Mouse (Mus musculus): ENCODE data around the gene Slc2a13.

Slc2a13 gene

DNA sequence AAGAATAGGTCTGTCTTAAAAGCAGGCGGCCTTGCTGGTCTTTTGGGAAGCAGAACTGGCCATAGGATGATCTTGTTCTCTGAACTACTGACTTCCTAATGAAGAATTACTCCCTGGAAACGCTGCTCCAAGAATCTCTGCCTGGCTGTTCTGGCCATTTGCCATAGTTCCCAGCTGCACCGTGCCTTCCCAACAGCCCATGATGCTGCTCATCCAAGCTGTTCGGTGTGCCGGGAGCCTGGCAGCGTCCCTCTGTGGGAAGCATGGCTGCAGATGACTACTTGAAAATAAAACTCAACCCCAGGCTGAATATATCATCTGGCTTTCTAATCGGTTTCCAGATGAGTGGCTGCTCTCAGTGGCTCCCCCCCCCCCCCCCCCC is 199.9 kb downstream of the Slc2a13 start:
- peak; percentile 9 for DNase-seq (ENCODE audit: low spot score)

- DNase-seq (ENCODE audit: low spot score) = no peak
These were observed 200.4 kb downstream of the Slc2a13 start for GRCm38 (mm10) chr15:91372464-91373202.

- no peak for DNase-seq (ENCODE audit: low spot score)
These were observed 201.1 kb downstream of the Slc2a13 start for GRCm38 (mm10) chr15:91371859-91372394.

DNA sequence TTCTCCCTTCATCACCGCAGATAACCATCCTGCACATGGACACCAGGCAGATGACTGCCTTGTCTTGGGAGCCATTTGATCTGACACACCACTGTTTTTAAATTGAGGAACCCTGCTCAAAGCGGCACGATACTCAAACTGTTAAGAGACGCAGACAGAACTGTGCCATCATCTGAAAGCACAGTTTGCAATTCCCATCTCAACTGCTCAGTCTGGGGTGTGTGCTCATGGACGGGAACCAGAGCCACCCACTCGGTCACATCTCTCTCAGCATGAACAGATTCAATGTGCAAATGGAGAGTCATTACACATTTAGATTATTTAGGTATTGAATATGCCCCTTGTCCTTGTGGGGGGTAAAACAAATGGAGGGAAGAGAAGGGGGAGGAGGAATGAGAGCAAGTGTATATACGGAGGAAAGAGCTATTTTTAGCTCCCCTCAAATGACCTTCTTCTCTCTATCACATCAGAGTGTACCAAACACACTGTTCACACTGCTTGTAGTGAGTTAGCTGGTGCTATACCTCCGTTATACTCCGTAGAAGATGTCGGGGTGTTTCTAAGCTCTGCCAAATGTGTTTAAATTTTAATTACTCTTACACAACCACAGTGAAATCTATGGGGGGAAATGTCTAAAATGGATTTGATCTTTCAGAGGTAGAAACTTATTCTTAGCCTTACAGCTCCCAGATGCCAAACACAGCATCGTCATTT is 203.2 kb downstream of the Slc2a13 start:
- no peak for DNase-seq (ENCODE audit: low spot score)

- no peak for DNase-seq (ENCODE audit: low spot score)
These were observed 212.6 kb downstream of the Slc2a13 start for GRCm38 (mm10) chr15:91360495-91360894.

DNA sequence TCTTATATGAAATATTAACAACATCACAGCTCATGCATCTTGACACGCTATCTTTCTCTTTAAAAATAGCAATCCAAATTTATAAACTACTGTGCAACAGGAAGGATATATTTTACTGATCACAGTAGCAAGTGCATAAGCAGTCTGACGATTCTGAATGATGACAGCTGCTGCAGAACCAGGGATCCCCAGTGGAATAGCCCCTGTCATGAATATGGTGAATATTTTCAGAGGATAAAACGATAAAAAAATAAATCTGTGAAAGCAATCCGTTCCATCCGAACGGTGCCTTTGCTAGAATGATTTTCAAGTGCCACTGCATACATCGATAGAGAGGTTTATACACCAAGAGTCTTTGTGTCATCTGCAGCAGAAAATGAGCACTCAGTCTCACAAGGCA is 222.1 kb downstream of the Slc2a13 start:
- DNase-seq (ENCODE audit: low spot score) = no peak

DNA sequence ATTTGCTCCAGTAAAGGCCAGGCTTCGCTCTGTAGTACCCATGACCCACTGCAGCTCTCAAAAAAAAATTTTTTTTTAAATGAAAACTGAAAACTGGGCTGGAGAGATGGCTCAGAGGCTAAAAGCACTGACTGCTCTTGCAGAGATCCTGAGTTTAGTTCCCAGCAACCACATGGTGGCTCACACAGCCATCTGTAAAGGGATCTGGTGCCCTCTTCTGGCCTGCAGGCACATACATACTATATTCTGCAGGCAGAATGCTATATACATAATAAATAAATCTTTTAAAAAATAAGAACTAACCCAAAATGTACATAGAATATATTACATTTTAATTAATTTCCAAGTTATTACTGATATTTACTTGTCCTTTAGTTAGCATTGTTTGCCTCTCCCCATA is 234.7 kb downstream of the Slc2a13 start:
- DNase-seq (ENCODE audit: low spot score) = no peak

DNA sequence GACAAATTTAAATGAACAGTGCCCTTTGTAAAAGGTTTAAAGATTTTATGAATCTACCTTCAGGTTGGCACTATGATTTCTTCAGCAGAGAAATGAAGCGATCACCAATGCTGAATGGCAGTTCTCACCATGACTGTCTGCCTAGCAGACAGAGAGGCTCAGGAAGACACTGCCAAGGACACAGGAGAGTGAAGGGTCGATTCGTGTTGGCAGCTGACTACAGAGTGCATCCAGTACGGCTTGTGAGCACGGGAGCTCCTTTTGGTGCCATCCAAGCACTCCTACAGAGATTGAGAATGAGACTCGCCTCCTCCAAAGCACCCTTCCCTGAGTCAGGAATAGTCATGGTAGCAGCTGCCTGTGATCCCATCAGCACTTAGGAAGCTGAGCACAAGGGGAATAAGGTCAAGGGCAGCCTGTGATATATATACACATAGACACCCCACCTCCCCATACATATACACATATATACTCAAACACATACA is 238.6 kb downstream of the Slc2a13 start:
- no peak for DNase-seq (ENCODE audit: low spot score)

DNA sequence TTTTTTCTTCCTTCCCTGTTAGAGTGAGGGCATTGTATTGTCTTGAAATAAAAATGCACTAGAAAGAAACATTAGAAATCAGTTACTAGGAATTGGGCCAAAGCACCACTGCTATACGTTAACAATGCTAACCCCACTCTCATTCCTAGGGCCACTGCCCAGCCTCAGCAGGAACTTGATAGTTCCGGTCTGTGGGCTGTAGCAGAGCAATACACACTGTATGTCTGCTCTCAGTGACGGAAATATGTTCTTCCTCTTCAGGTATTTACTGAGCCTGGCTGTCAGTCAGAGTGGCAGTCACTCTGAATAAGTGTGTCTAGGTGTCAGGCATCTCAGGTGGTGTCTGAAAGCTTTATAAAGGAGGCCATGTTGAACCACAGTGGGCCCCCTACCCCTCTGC is 245.3 kb downstream of the Slc2a13 start:
- no peak for DNase-seq (ENCODE audit: low spot score)

GRCm38 (mm10) chr15:91327023-91327422 is 246.0 kb downstream of the Slc2a13 start:
- no peak for DNase-seq (ENCODE audit: low spot score)

DNA sequence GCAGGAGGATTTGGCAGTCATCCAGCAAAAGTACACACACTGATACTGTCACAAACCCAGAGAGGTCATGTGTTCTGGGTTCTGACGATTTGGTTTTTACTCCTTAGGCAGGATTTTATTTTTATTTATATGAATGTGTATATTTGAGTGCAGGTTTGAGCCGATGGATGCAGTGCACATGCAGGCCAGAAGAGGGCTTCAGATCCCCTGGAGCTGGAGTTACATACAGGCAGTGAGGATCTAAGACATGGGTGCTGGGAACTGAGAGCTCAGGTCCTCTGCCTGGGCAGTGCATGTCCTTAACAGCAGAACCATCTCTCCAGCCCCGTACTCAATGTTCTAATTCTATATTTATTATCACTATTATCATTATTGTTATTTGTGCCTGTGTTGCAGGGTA is 253.7 kb downstream of the Slc2a13 start:
- no peak for DNase-seq (ENCODE audit: low spot score)

- no peak for DNase-seq (ENCODE audit: low spot score)
These were observed 256.1 kb downstream of the Slc2a13 start for GRCm38 (mm10) chr15:91316964-91317363.

- DNase-seq (ENCODE audit: low spot score) = no peak
These were observed 258.4 kb downstream of the Slc2a13 start for GRCm38 (mm10) chr15:91314402-91315318.

DNA sequence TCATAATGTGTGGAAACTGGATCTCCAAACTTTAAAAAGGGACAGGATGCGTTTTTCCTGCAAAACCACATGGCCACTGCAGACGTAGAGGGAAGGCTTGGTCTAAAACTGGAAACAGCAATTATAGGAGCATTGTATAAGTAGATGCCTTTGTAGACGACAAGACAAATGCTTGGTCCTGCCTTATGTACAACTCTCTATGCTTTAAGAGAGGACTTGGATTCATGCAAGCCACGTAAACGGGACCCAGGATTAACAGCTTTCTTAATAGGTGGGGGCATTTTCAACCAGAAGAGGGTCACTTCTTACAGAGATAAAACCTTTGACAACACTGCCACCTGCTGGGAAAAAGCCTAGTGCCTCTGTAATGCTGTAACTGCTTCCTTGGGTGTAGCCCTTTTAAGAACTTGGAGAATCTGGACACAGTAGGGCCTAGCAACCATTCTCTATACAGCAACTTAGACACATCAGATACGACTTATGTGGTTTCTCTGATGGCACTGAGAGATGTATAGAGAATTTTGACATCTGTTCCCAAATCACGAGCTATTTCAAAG is 268.7 kb downstream of the Slc2a13 start:
- DNase-seq (ENCODE audit: low spot score) = peak; percentile 37

DNA sequence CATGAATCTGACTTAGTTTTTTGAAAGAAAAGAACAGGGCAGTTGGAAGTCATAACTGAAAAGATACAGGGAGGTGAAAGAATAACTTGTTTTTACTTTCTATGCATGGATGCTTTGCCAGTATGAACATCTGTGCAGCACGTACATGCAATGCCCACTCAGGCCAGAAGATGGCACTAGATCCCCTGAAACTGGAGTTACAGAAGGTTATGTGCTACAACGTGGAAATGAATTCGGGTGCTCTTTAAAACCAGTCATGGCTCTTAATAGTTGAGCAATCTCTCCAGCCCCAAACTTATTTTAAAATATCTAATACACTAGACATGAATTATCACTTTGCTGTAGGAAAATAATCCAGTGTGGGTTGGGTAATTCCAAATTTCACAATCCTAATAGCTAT is 271.7 kb downstream of the Slc2a13 start:
- peak; percentile 92 for DNase-seq (ENCODE audit: low spot score)

GRCm38 (mm10) chr15:91299319-91299835 is 273.7 kb downstream of the Slc2a13 start:
- peak; percentile 22 for DNase-seq (ENCODE audit: low spot score)

- DNase-seq (ENCODE audit: low spot score) = no peak
These were observed 289.6 kb downstream of the Slc2a13 start for GRCm38 (mm10) chr15:91283418-91283817.

GRCm38 (mm10) chr15:91282822-91283221 is 290.2 kb downstream of the Slc2a13 start:
- DNase-seq (ENCODE audit: low spot score) = peak; percentile 25

- no peak for DNase-seq (ENCODE audit: low spot score)
These were observed 291.5 kb downstream of the Slc2a13 start for GRCm38 (mm10) chr15:91281521-91281920.

GRCm38 (mm10) chr15:91279571-91279970 is 293.5 kb downstream of the Slc2a13 start:
- no peak for DNase-seq (ENCODE audit: low spot score)

- DNase-seq (ENCODE audit: low spot score) = peak; percentile 12
These were observed 297.1 kb downstream of the Slc2a13 start for GRCm38 (mm10) chr15:91275961-91276360.

GRCm38 (mm10) chr15:91268532-91268931 is 304.5 kb downstream of the Slc2a13 start:
- no peak for DNase-seq (ENCODE audit: low spot score)
